Mouse (Mus musculus) kidney, adult 8-10 months (tissue): Measurements from ENCODE around the gene Gm28372.
"Not testable (repeated sequence)": the region's sequence is repeated elsewhere in the genome, so short reads cannot be mapped to it uniquely, and the experiment has no call there.

ENCODE experiments used
- DNase-seq, 2 experiments: peaks; one replicate each; pipeline ENCODE4 v3.0.0; 2022

The Gm28372 gene

GRCm38 (mm10) chr2:130404939-130405338 is at the start of gene Gm28372, which contains the start of gene 1700020A23Rik:
TSS of gene Gm28372 (plus strand) at chr2:130405239.
TSS of gene 1700020A23Rik (plus strand) at chr2:130405259.
- no peak for DNase-seq

GRCm38 (mm10) chr2:130357551-130357950 is 47.5 kb upstream of the Gm28372 start:
- no peak for DNase-seq

- no peak for DNase-seq
These were observed 46.2 kb upstream of the Gm28372 start for GRCm38 (mm10) chr2:130358852-130359251.

GRCm38 (mm10) chr2:130362511-130363026 is 42.5 kb upstream of the Gm28372 start:
- DNase-seq: peak; percentile 8 to 48

- no peak for DNase-seq
These were observed 39.6 kb upstream of the Gm28372 start for GRCm38 (mm10) chr2:130365211-130366094.

- no peak for DNase-seq
These were observed 37.7 kb upstream of the Gm28372 start for GRCm38 (mm10) chr2:130367386-130367785.

- not testable (repeated sequence) for DNase-seq
These were observed 32.0 kb upstream of the Gm28372 start for GRCm38 (mm10) chr2:130373026-130373425.

- no peak for DNase-seq
These were observed 30.1 kb upstream of the Gm28372 start for GRCm38 (mm10) chr2:130374951-130375350.

GRCm38 (mm10) chr2:130383205-130383604 is 21.8 kb upstream of the Gm28372 start:
- DNase-seq: no peak

- DNase-seq: no peak
These were observed 21.1 kb upstream of the Gm28372 start for GRCm38 (mm10) chr2:130383895-130384294.

- no peak for DNase-seq
These were observed 18.8 kb upstream of the Gm28372 start for GRCm38 (mm10) chr2:130386212-130386611.

GRCm38 (mm10) chr2:130388796-130389195 is 16.2 kb upstream of the Gm28372 start:
- DNase-seq: no peak

GRCm38 (mm10) chr2:130390993-130391625 is 13.9 kb upstream of the Gm28372 start:
- DNase-seq: no peak

- DNase-seq: no peak
These were observed 12.2 kb upstream of the Gm28372 start for GRCm38 (mm10) chr2:130392836-130393235.

GRCm38 (mm10) chr2:130395696-130396095 is 9.3 kb upstream of the Gm28372 start:
- no peak for DNase-seq

- DNase-seq: no peak
These were observed 7.7 kb upstream of the Gm28372 start, which contains the start of gene Cpxm1 for GRCm38 (mm10) chr2:130397186-130397985. TSS of gene Cpxm1 (minus strand) at chr2:130397574.

- no peak for DNase-seq
These were observed 6.9 kb upstream of the Gm28372 start for GRCm38 (mm10) chr2:130398091-130398490.

- DNase-seq: no peak
These were observed 5.0 kb upstream of the Gm28372 start for GRCm38 (mm10) chr2:130400046-130400445.

GRCm38 (mm10) chr2:130401891-130402290 is 3.1 kb upstream of the Gm28372 start:
- no peak for DNase-seq

- DNase-seq: no peak
These were observed 1.1 kb downstream of the Gm28372 start, which contains the start of gene Tmem239 for GRCm38 (mm10) chr2:130406178-130406577. TSS of gene Tmem239 (plus strand) at chr2:130406478.

GRCm38 (mm10) chr2:130408194-130408593 is 3.2 kb downstream of the Gm28372 start:
- no peak for DNase-seq
